Mouse (Mus musculus) heart, embryonic 13.5 days (tissue): ENCODE data around the gene Asprv1. TPM values are rescaled to one million over a fixed set of nuclear protein-coding genes. Genes with fewer than 3 reads are reported as not detected.
A peak's percentile ranks its signal among the peaks of the same experiment; 100 is the strongest.

Experiments
- ATAC-seq: fragments of 200-750 bp; cut with Nextera tagmentation; 2 replicates; pipeline ENCODE4 v1.8.0; 2017; ENCODE audit warnings: moderate TSS enrichment; ENCODE audit not compliant: insufficient number of reproducible peaks, low FRiP score, low TSS enrichment; ENCODE audit errors: extremely low read depth
- H3K27ac ChIP-seq: fragments of 300-500 bp; sonication (generic); replicated peaks from 2 replicates; pipeline ENCODE4 v1.5.1; 2015; ENCODE audit warnings: moderate library complexity, mild to moderate bottlenecking, inconsistent platforms
- H3K27me3 ChIP-seq: fragments of 300-500 bp; sonication (generic); replicated peaks from 2 replicates; pipeline ENCODE4 v1.6.1; 2015; ENCODE audit warnings: mild to moderate bottlenecking, inconsistent platforms
- H3K36me3 ChIP-seq: fragments of 300-500 bp; sonication (generic); 2 replicates; pipeline ENCODE4 v1.6.1; 2015; ENCODE audit warnings: mild to moderate bottlenecking, inconsistent platforms
- H3K4me1 ChIP-seq: fragments of 300-500 bp; sonication (generic); 2 replicates; pipeline ENCODE4 v1.6.1; 2015; ENCODE audit warnings: inconsistent platforms
- H3K4me2 ChIP-seq: fragments of 300-500 bp; sonication (generic); 2 replicates; pipeline ENCODE4 v1.6.1; 2015; ENCODE audit warnings: inconsistent platforms, mild to moderate bottlenecking, moderate library complexity
- H3K4me3 ChIP-seq: fragments of 300-500 bp; sonication (generic); 2 replicates; pipeline ENCODE4 v1.5.1; 2015; ENCODE audit warnings: moderate library complexity, mild to moderate bottlenecking, inconsistent platforms
- H3K9ac ChIP-seq: fragments of 300-500 bp; sonication (generic); 2 replicates; pipeline ENCODE4 v1.6.1; 2015; ENCODE audit warnings: inconsistent platforms, mild to moderate bottlenecking, moderate library complexity
- H3K9me3 ChIP-seq: fragments of 300-500 bp; sonication (generic); 2 replicates; pipeline ENCODE4 v1.6.1; 2016; ENCODE audit warnings: inconsistent platforms
- WGBS: fragments of 180-500 bp; shearing (Covaris S2); methylation state at CpG from one replicate; pipeline ENCODE4 v1.1.7; 2015; ENCODE audit warnings: mixed read lengths; 5-methylcytosine and 5-hydroxymethylcytosine counted together
- polyA plus RNA-seq: library from polyadenylated mRNA; unstranded; fragments of >200 nt; fragmentation: Nextera tagmentation; extraction: Ambion mirVana; gene quantifications from 2 replicates; pipeline ENCODE4 v1.2.1, GENCODE M21; 2015

The Asprv1 gene
- 0.09 TPM in 2 replicates for polyA plus RNA-seq

DNA sequence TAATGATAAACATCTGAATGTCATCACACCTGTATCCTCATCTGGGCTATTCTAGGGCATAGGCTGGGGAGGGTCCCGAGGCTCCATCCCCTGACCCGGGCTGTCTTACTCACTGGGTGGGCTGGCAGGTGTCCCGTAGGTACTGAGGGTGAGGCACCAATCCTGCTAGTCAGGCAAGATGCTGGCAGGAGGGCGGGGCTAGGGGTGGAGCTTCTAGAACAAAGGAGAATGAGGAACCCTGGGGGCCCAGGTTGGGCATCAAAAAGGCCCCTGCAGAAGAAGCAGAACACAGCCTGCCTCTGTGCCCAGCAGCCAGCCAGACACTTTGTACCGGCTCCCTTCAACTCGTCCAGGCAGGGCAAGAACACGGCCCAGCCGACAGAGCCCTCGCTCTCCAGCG is at the start of gene Asprv1:
TSS of gene Asprv1 (plus strand) at position 219 of the 400 bp plus-strand sequence.
- no peak within 1 kb of the TSS for H3K9ac ChIP-seq
- H3K27me3 ChIP-seq: peaks cover 4% of the 10 kb centered on the region; the same call in 1 of the 2 replicates
- H3K4me2 ChIP-seq: no peak within 1 kb of the TSS
- H3K4me1 ChIP-seq: peaks cover 18% of the 10 kb centered on the region
- H3K27ac ChIP-seq: no peak within 1 kb of the TSS
- no peaks in the 10 kb centered on the region for H3K36me3 ChIP-seq
- no peak within 1 kb of the TSS for H3K4me3 ChIP-seq
- ATAC-seq: no peak
- no peaks in the 10 kb centered on the region for H3K9me3 ChIP-seq
- 59% methylated on average over 10 of the region's 10 CpGs for WGBS

GRCm38 (mm10) chr6:86578396-86578795 is 49.6 kb upstream of the Asprv1 start:
- Histone ChIP-seq H3K4me2 (no peak overlapping the region), H3K4me3 (no peak overlapping the region), H3K27me3 (no peaks in the 10 kb centered on the region; the same call in 1 of the 2 replicates), H3K4me1 (peaks cover 25% of the 10 kb centered on the region), H3K9me3 (no peaks in the 10 kb centered on the region), H3K27ac (no peak overlapping the region), H3K36me3 (no peaks in the 10 kb centered on the region), H3K9ac (peak overlapping the region; percentile 30; the same call in 1 of the 2 replicates)
- no peak for ATAC-seq
- 52% methylated on average over 2 of the region's 2 CpGs for WGBS

- ATAC-seq: no peak
- H3K4me3 ChIP-seq: no peak overlapping the region
Measured at GRCm38 (mm10) chr6:86579066-86579784, 48.7 kb upstream of the Asprv1 start.

DNA sequence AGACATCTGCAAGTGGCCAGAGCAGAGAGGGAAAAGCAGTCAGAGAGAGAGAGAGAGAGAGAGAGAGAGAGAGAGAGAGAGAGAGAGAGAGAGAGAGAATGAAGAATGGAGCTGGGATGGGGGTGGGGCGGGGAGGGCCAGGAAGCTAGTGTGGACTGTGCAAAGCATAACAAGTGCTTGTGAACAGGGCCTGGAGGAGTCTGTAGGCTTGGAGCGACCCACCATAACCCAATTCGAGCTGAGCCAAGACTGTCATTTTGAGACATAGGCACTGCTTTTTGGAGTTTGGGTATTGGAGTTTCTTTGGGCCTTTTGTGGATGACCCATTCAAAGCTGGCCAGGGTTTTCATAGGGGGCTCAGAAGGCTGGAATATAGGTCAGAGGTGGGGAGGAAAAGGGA is 48.0 kb upstream of the Asprv1 start:
- Histone ChIP-seq H3K9me3 (no peaks in the 10 kb centered on the region), H3K4me3 (no peak overlapping the region), H3K4me2 (no peak overlapping the region), H3K4me1 (peaks cover 39% of the 10 kb centered on the region), H3K36me3 (no peaks in the 10 kb centered on the region), H3K27me3 (no peaks in the 10 kb centered on the region; the same call in 1 of the 2 replicates), H3K9ac (no peak overlapping the region), H3K27ac (no peak overlapping the region)
- WGBS: 85% methylated on average over 3 of the region's 3 CpGs
- no peak for ATAC-seq

More at GRCm38 (mm10) chr6:86579066-86579784, 48.7 kb upstream of the Asprv1 start:
- Histone ChIP-seq H3K4me2 (no peak overlapping the region), H3K9me3 (no peaks in the 10 kb centered on the region), H3K27ac (no peak overlapping the region), H3K4me1 (peaks cover 32% of the 10 kb centered on the region), H3K36me3 (no peaks in the 10 kb centered on the region), H3K9ac (peak overlapping the region; percentile 6; the same call in 1 of the 2 replicates), H3K27me3 (no peaks in the 10 kb centered on the region; the same call in 1 of the 2 replicates)
- WGBS: 73% methylated on average over 2 of the region's 2 CpGs

DNA sequence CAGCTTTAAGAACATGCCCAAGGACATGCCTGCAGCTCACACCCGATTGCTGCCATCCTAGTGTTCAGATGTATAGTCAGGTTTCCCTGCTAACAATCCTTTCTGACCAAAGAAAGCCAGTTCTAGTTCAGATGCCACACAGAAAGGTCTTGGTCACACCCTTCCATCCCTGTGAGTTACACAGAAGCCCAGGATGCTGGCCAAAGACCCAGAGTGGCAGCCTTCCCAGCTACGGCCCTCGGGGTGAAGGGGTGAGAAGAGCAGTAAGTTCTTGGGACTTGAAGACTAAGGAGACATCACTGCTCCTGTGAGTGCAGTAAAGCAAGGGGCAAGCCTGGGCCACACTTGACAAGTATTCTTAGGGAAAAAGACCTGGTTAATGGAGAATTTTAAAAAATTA is 44.8 kb upstream of the Asprv1 start:
- H3K27ac ChIP-seq: no peak overlapping the region
- H3K27me3 ChIP-seq: no peaks in the 10 kb centered on the region
- H3K36me3 ChIP-seq: no peaks in the 10 kb centered on the region
- H3K4me3 ChIP-seq: no peak overlapping the region
- no peak overlapping the region for H3K4me2 ChIP-seq
- H3K9me3 ChIP-seq: no peaks in the 10 kb centered on the region
- ATAC-seq: no peak
- 86% methylated on average over 3 of the region's 3 CpGs for WGBS
- H3K9ac ChIP-seq: no peak overlapping the region
- peaks cover 47% of the 10 kb centered on the region for H3K4me1 ChIP-seq

DNA sequence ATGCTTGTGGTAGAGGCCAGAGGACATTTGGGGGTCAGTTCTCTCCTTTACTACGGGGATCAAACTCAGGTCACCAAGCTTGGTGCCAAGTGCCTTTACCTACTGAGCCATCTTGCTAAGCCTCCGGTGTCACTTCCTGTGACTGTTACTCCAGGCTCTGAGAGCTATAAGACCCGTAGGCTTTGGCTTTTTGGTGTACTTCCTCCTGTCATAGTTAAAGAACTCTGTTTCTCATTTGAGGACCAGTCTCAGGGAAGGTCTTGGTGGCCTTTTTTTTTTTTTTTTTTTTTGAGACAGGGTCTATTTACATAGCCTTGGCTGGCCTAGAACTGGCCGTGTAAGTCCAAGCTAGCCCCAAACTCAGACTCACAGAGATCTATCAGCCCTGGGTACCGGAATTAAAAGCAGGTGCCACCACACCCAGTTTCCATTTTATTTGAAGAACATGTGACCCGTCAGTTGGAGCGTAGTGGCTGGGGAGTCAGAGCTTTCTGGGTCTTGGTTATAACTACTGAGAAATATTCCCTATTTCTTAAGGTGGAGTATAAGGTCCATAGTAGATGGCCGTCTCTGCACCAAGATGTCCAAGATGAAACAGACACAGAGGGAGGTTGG is 44.3 kb upstream of the Asprv1 start:
- Histone ChIP-seq H3K9me3 (no peaks in the 10 kb centered on the region), H3K36me3 (no peaks in the 10 kb centered on the region), H3K9ac (peak overlapping the region; percentile 83; the same call in 1 of the 2 replicates), H3K27ac (peak overlapping the region; percentile 98), H3K4me1 (peaks cover 43% of the 10 kb centered on the region), H3K27me3 (no peaks in the 10 kb centered on the region), H3K4me3 (no peak overlapping the region), H3K4me2 (no peak overlapping the region)
- no peak for ATAC-seq
- 80% methylated on average over 8 of the region's 8 CpGs for WGBS

DNA sequence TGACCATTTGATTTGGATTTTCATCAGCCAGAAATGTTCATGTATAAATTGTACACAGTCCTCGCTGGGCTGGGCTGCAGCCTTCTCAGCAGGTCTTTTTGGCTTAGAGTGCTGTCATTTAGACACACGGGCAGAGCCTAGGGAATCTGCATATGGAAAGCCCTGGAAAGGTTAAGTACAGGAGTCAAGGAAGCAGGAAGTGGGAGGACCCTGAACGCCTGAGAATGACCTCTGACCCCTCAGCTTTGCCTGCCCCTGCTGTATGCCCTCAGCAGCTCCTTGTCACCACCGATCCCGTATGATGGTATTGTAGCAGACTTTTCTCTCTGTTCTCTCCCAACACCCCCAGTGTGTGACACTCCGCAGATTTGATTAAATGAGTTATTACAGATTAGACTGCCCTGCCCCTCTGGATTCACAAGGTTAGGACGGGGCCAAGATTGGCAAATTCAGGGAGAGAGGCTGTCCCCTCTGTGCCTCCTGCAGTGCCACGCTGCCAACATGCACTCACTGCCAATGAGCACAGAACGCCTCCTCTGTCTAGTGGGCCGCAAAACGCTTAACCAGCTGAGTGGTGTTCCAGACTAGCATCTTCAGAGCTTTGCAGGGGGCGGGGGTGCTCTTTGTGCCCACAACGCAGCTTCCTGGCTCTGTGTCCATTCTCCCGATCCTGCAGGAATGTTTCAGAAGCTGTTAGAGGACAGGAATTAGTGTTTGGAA is 43.5 kb upstream of the Asprv1 start:
- Histone ChIP-seq H3K4me3 (peak overlapping the region; percentile 46), H3K36me3 (no peaks in the 10 kb centered on the region), H3K9me3 (no peaks in the 10 kb centered on the region), H3K4me1 (peaks cover 38% of the 10 kb centered on the region), H3K27ac (peak overlapping the region; percentile 98), H3K4me2 (peak overlapping the region; percentile 78), H3K27me3 (no peaks in the 10 kb centered on the region), H3K9ac (peak overlapping the region; percentile 83)
- no peak for ATAC-seq
- WGBS: 30% methylated on average over 14 of the region's 14 CpGs

DNA sequence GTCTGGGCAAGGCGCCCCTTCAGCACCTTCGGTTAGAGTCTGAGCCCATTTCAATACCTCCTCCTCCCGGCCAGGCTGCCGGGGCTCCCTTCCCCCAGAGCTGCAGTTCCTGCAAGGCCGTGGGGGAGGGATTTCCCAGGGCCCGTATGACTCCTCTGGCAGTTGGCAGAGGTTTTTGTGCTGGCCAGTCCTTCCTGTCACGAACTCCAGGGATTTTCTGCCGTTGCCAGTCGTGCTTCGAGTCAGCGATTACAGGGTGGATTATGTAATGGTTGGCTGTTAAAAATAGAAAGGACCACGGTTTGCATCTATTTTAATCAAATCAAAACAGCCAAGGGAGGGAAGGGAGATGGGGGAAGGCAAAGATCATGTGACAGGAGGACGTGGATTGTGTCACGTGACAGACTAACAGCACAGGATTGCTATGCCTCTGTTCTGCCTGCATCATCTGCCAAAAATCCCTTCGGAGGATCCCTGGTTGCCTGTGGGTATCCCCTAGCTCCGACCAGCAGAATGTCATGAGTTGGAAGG is 42.8 kb upstream of the Asprv1 start:
- Histone ChIP-seq H3K4me3 (peak overlapping the region; percentile 46), H3K27ac (peak overlapping the region; percentile 98), H3K4me2 (peak overlapping the region; percentile 78), H3K9me3 (no peaks in the 10 kb centered on the region), H3K9ac (peak overlapping the region; percentile 83), H3K36me3 (no peaks in the 10 kb centered on the region), H3K27me3 (no peaks in the 10 kb centered on the region), H3K4me1 (peaks cover 31% of the 10 kb centered on the region)
- WGBS: 4% methylated on average over 16 of the region's 16 CpGs
- ATAC-seq: peak; percentile 78; the same call in 1 of the 2 replicates

GRCm38 (mm10) chr6:86586070-86586469 is 41.9 kb upstream of the Asprv1 start:
- Histone ChIP-seq H3K36me3 (no peaks in the 10 kb centered on the region), H3K27me3 (no peaks in the 10 kb centered on the region), H3K9me3 (no peaks in the 10 kb centered on the region), H3K27ac (peak overlapping the region; percentile 98), H3K4me3 (no peak overlapping the region), H3K9ac (peak overlapping the region; percentile 50; the same call in 1 of the 2 replicates), H3K4me2 (no peak overlapping the region; the same call in 1 of the 2 replicates), H3K4me1 (peaks cover 22% of the 10 kb centered on the region)
- ATAC-seq: no peak
- 60% methylated on average over 5 of the region's 5 CpGs for WGBS

DNA sequence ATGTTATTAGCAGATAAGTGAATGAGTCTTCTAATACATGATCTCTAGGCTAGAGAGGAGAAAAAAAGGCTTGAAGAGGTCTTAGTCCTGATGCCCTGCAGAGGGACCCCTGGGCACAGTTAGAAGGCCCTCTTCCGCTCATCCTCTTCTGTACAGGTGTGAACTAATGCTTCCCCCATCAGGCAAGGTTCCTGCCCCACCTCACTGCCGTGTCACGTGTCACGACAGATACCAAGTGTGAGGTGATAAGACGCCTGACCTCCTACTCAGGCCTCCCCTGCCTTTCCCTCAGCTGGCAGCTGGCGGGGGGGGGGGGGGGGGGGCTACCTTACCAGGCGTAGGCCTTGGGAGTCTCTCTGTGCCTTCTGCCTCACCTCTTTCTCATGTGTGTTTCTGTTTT is 39.5 kb upstream of the Asprv1 start:
- no peak overlapping the region for H3K9ac ChIP-seq
- H3K27ac ChIP-seq: no peak overlapping the region
- no peak for ATAC-seq
- H3K4me1 ChIP-seq: peaks cover 22% of the 10 kb centered on the region
- H3K9me3 ChIP-seq: no peaks in the 10 kb centered on the region
- no peaks in the 10 kb centered on the region for H3K27me3 ChIP-seq
- H3K36me3 ChIP-seq: no peaks in the 10 kb centered on the region
- WGBS: 28% methylated on average over 6 of the region's 7 CpGs
- H3K4me2 ChIP-seq: no peak overlapping the region
- no peak overlapping the region for H3K4me3 ChIP-seq
